Mouse (Mus musculus): ENCODE measurements around the gene Gm10491.
"Not testable (repeated sequence)": the region's sequence is repeated elsewhere in the genome, so short reads cannot be mapped to it uniquely, and the experiment has no call there.

Gene Gm10491

DNA sequence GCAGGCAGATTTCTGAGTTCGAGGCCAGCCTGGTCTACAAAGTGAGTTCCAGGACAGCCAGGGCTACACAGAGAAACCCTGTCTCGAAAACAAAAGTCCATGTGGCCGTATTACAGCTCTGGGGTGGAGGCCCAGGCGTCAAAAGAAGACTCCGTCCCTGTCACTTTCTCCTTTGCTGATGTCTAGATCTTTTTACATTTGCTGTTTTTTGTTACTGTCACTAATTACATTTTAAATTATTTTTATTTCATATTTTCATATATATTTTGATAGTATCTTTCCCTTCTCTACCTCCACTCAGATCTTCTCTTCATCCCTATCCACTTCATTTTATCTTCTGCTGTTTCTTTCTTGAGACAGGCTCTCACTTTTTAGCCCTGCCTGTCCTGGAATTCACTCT, at the start of gene Gm10491:
Gm10491 (minus strand) TSS at position 101 of the 400 bp plus-strand sequence.
- no peak for DNase-seq

DNA sequence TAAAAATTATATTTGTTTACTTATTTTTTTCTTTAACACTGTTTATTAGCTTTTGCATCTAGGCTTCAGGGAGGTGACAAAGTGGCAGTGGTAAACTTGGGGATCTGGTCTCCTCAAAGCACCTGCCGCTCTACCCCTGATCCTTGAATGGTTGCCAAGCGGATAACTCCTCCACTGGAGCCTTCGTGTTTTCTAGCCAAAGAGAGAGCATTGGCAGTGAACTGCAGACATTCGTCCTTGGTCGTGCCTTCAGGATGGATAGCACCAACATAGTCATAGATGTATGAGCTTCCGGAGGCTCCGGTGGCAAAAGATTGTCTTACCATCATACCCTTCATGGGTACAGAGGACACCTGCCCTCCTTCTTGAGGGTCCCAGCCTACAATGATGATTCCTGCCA, 42.5 kb upstream of the Gm10491 start:
- no peak for DNase-seq

DNA sequence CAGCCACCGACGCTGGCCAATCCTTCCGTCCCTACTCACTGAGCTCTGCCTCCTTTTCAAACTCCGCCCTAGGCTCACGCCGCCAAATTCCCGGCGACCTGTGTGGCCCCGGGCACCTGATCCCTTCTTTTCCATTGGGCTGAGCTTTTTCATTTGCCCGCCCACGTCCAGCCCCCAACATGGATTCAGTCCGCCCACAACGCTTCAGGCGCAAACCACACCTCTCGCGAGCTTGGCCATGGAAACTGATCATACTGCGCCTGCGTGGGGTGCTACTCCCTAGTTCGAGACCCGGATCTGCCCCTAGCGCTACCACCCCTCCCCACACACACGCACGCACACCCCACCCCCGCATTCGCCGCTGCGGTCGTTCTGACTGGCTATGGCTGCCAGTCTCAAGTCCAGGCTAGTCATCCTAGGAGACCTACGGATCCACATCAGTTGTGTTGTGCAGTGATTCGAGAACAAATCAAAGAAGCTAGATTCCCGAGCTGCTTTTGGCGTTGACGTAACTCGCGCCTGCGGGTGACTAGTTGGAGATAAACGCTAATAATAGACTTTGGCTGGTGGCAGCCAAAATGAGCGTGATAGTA, 40.4 kb upstream of the Gm10491 start:
- peak; percentile 92 for DNase-seq

DNA sequence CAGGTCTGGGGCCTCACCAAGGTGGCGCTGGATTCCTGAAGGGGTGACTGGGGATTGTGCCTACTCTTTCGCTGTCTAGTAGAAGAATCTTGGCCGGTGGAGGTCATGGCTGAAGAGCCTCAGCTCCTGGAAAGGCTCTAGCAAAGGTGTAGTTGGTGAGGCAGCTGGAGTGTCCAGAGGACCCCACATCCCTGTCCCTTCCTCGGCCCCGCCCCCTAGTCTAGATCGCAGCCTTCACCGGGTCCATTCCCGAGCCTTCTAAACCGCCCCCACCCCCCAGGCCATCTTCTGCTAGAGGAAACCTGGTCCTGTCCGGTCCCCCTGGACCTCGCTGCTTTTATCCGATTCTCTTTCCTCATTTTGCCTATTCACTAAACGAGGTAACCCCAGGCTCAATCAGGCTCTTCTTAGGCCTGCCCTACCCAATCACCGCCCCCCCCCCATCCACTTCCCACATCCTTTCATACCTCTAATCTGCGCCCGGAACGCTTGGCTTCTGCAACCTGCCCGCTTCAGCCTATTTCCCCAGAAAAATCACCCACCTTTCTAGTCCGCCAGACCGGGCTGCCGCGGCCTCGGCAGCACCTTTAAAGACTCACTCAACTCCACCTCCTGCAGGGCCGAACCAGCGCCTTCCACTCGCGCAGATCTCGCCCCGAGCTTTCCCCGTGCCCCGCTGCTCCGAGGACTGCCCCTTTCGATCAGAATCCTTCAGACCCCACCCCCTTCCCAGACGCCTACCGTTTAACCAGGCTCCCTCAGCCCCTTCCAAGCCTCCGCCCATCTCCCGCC, 39.7 kb upstream of the Gm10491 start, which contains the start of gene Hdac6:
Hdac6 (minus strand) TSS at position 782 of the 792 bp plus-strand sequence.
- DNase-seq, result peak; percentile 39 to 52

DNA sequence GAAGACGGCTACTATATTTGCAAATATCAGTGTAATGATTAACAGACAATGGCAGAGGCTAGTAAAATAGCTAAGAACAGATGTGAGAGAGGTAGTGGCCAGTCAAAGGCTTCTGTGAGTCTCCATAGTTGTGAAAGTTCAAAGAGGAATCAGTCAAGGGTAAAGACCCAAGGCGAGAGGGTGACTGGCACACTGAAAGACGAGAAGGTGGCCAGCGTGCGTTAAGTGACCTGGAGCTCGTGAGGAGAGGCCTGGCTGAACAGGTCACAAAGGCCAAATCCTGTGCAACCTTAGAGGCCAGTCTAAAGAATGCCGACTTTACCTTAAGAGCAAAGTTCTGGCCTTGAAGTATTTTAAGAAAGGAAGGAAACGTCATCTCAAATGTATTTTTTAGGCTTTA, 38.0 kb upstream of the Gm10491 start:
- no peak for DNase-seq

DNA sequence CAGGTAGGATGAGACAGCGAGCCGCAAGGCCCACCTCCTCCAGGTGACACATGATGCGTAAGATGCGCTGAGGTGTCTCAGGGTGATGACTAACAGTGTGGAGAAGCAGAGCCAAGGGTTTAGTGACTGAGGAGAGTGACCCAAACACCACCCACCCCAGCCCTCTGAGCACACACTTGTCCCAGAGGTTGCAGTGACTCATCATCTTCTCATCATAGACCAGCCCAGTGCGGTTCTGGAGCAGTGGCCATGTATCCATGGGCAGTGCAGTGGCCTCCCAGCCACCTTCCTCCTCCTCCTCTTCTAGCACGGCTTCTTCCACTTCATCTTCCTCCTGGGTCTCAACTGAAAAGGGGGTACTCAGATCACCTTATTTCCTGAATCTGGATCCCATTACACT, 30.0 kb upstream of the Gm10491 start:
- no peak for DNase-seq

DNA sequence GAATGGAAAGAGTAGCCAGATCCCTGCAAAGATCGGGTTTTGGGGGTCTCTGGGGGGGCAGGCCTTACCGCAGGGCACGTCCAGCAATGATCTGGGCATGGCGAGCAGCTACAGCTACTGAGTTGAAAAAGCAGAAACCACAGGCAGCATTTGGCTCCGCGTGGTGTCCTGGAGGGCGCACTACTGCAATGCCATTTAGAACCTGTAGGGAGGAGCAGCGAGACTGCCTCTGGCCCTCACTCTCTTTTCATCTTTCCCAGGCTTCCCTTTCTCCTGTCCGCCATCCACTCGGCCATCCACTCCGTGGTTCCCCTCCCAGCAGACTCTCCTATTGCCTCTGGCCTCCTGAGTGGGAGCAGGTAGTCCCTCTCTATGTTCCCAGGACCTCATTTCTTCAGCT, 29.2 kb upstream of the Gm10491 start:
- no peak for DNase-seq

DNA sequence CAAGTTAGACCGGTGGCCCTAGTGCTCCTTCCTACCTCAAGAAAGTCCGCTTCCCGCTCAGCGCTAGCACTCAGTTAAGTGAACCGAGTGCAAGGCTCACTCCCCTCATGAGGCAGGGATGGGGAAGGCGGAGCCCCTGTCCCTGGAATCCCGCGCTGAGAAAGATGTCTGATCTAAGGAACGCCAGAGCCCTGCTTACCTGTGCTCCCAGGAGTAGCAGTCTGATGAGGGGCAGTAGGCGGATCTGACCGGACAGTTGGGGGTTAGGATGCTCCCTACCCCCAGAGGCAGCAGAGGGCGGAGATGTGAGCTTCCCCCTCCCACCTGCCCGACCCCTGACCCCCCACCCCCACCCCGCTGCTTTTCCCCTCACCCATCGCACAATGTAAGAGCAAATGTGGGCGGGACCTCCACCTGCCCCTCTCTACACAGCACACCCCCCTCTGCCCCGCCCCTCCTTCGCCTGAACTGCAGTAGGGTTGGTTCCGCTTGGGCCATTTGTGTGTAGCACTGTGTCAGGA, 20.7 kb upstream of the Gm10491 start, which contains the start of gene Eras:
Eras (minus strand) TSS at position 338 of the 521 bp plus-strand sequence.
- no peak for DNase-seq

DNA sequence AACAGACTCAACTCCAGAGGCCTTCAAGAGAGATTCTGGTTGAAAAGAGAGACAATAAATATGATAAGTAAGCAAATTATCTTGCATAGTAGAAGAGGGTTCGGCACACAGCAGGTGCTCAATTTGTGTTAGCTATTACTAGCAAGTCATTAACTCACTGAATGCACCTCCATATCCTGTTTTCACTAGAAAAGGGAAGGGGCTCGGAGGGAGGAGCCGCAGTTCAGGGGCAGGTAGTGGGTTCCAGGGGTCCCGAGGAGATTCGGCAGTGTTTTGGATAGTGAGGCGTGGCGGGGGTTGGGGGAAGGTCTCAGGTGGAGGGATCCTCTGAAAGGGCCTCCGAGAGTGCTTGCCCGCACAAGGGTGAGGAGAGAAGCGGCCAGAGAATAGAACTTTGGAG, 19.5 kb upstream of the Gm10491 start:
- no peak for DNase-seq

DNA sequence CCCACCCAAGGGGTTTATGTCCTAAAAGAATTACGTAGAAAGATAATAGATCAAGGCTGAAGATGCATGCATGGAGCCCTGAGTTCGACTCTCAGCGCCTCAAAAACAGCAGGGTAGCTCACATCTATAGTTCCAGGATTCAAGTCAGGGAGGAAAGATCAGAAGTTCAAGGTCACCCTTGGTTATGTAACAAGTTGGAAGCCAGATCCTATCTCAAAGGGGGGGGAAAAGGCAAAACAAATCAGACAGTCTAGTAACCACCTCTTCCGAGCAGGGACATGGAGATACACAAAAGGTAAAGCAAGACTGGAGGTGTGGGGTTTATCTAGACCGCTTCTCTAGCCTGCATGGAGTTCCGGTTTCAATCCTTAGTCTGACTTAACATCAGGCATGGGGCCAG, 18.6 kb upstream of the Gm10491 start:
- no peak for DNase-seq

DNA sequence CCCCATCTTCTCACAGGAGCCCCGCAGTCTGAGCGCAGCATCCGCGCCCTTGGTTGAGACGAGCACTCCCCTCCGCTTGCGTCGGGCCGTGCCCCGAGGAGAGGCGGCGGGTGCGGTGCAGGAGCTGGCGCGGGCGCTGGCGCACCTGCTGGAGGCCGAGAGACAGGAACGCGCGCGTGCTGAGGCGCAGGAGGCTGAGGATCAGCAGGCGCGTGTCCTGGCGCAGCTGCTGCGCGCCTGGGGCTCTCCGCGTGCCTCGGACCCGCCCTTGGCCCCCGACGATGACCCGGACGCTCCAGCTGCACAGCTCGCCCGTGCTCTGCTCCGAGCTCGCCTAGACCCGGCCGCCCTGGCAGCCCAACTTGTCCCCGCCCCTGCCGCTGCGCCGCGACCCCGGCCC, 14.4 kb upstream of the Gm10491 start:
- peak in 1 of 2 experiments; percentile 33 for DNase-seq

DNA sequence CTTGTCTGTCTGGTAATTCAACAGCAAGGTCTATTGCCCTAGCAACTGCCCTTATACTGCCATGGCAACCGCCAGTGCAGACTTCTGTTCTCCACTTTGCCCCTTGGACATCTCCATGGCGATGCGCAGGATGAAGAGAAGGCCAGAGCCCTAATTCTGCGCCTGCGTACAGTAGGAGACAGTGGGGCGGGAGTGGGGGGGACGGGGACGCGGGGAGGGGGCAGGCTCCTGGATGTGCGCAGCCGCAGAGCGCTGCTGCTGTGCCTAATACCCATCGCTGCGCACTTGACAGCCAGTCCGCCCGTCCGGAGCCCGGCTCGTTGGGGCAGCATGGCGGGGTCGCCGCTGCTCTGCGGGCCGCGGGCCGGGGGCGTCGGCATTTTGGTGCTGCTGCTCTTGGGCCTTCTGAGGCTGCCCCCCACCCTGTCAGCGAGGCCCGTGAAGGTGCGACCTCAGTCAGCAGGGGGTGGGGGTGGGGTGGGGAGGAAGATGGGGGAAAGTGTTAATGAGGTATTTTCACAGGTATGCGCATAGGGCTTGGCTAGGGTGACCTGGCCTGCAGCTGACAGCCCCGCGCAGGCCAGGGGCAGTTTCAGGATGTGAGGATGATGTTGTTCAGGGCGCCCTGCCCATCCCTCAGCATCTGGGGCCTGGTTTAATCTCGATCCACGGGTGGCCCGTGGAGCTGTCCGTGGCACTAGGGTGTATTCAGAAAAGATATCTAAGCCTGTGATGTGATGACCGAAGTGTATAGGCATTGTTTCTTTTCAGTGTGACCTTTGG, 12.2 kb upstream of the Gm10491 start, which contains the start of gene Pcsk1n:
Pcsk1n (plus strand) TSS at position 222 of the 783 bp plus-strand sequence.
- peak; percentile 72 to 75 for DNase-seq

DNA sequence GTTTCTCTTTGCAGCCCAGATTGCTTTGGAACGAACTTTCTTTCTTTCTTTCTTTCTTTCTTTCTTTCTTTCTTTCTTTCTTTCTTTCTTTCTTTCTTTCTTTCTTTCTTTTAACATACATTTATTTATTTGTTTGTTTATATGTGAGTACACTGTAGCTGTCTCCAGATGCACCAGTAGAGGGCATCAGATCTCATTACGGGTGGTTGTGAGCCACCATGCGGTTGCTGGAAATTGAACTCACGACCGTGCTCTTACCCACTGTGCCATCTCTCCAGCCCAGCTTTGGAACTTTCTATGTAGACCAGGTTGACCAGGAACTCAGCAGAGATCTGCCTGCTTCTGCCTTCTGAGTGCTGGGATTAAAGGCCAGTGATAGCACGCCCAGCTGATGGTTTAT, 10.3 kb upstream of the Gm10491 start:
- DNase-seq, result not testable (repeated sequence)

DNA sequence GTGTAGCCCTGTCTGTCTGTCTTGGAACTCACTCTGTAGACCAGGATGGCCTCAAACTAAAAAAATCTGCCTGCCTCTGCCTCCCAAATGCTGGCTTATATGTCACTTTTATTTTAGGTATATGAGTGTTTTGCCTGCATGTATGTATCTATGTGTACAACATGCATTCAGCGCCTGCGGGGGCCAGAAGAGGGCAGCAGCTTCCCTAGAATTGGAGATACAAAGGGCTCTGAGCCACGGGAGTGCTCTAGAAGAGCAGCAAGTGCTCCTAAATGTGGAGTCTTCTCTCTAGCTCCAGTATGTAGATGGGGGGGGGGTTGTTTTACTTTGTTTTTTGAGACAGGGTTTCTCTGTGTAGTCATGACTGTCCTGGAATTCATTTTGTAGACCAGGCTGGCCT, 8.0 kb upstream of the Gm10491 start:
- DNase-seq, result peak in 1 of 2 experiments; percentile 64

DNA sequence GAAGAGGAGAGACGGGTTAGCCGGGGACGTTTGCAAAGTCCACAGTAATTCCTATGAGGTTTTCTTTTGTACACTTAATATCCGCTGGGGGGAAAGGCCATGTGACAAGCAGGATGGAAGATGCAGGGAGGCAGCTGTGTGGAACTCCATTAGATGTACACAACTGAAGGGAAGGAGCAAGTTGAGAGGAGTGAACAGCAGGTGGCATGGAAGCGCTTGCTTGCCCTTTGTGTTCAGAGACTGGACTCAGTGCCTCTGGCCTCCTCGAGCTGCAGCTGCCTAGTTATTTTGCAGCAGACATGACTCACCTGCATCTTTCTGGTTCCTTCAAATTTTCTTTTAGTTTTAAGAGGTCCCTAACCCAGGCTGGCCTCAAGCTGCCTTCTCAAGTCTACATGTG, 2.8 kb upstream of the Gm10491 start:
- no peak for DNase-seq

DNA sequence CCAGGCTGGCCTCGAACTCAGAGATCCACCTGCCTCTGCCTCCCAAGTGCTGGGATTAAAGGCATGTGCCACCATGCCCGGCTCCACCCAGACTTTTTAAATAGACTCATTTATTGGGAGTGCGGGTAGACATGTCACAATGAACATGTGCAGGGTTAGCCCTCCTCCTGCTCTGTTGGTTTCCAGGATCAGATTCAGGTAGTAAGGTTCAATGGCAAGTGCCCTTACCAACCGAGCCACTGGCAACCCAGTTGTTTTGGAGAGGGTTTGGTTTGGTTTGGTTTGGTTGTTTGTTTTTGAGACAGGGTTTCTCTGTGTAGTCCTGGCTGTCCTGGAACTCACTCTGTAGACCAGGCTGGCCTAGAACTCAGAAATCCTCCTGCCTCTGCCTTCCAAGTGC, 1.6 kb upstream of the Gm10491 start, which contains the start of gene Gm10490:
Gm10490 (plus strand) TSS at position 301 of the 400 bp plus-strand sequence.
- not testable (repeated sequence) for DNase-seq

DNA sequence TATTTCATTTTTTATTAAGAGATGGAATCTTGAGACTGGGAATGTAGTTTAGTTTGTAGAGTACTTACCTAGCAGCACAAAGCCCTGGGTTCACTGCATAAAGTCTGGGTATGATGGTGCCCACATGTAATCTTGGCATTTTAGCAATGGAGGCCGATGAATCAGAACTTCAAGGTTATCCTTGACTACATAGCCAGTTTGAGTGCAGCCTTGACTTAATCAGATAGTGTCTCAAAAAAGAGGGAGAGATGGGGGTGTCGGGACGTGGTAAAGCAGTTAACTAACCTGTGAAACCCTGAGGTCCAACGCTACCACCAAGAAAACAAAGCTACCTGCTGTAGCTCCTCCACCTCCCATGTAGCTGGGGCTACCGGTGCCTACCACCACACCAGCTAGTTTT, 3.2 kb downstream of the Gm10491 start:
- DNase-seq, result no peak

DNA sequence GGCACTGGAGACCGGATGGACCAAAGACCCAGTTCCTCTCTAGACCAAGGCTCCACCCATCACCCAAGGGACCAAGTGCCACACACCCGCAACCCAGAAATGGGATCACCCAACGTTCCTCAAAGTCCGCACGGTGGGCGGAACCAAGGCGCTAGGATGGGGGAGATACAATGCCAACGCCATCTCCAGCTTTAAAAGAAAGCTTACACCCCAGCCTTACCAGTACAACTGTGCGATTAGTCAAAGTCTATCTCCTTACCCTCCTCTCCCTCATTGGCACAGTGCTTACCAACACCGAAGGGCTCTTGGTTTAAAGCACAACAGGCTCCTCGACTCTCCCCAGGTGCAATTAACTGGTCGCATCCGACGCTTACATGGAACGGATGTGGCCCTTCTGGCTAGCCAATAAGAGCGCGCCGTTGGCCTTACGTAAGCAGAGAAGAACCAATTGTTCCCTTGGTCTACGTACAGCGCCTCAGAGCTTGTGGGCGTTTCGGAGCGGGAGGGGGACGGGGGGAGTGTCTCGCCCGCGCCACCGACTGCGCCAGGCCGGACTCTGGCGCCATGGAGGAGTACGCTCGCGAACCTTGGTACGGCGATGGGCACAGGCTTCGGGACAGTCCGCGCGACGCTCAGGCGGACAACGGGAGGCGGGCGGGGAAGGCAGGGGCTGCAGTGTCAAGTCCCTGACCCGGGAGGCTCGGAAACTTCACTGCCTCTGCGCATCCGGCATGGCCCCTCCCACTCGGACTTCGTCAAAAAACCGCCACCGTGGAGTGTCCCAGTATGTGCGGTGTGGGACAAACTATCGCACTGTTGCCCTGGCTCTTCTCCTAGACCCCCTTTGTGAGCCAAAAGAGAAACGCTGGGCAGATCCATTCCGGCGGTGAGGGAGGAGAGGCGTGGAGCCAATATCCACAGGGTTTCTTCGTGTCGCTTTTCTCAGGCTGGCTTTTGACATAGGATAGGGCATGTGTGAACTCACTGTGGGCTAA, 8.5 kb downstream of the Gm10491 start, which contains the start of the genes Pqbp1 and Timm17b:
Pqbp1 (minus strand) TSS at position 390 of the 995 bp plus-strand sequence.
Timm17b (plus strand) TSS at position 478 of the 995 bp plus-strand sequence.
- peak; percentile 87 to 90 for DNase-seq

DNA sequence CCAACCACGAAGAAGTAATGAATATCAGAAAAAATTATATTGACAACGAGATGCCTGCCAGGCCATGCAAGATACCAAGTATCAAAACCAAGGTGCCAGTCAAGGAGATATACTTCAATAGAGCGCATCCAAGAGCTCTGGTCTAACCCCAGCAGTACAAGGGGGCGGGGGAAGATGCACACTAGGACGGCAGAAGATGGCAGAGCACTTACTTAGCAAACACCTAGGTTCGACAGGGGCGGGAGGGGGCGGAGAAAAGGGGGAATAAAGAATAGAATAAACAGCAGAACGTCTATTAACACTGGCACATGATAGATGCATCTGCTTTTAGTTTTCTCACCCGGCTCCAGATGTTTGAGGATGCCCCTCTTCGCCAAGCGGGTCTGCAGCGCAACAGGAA, 9.4 kb downstream of the Gm10491 start:
- no peak for DNase-seq

DNA sequence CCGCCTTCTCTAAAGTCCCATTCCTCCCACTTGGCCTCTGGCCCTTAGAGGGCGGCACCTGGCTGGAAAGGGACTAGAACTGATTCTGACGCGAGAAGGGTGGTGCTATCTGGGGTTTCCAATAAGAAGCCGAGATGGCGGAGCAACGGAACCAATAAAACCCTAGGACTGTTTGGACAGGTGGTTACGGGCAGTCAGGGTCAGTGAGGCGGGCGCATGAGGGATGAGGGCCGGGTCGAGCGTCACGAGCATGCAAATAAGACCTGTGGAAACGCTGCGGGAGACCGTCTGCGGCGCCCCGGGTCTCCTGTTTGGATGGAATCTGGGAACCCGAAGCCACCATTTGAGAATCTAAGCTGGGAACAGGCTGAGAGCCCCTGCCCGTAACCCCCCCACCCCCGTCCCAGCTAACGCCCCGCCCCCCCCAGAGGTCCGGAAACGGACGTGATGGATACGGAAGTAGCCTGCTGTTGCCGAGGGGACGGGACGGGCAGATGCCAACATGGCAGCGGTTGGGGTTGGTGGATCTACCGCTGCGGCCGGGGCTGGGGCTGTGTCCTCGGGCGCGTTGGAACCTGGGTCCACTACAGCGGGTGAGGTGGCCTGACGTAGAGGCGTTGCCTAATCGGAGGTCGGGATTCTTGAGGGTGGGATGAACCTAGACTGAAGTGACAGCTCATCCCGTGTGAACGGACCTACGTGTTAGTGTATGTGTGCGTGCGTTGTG, 23.6 kb downstream of the Gm10491 start, which contains the start of gene Slc35a2:
Slc35a2 (plus strand) TSS at position 188 of the 727 bp plus-strand sequence.
- peak; percentile 86 to 87 for DNase-seq

DNA sequence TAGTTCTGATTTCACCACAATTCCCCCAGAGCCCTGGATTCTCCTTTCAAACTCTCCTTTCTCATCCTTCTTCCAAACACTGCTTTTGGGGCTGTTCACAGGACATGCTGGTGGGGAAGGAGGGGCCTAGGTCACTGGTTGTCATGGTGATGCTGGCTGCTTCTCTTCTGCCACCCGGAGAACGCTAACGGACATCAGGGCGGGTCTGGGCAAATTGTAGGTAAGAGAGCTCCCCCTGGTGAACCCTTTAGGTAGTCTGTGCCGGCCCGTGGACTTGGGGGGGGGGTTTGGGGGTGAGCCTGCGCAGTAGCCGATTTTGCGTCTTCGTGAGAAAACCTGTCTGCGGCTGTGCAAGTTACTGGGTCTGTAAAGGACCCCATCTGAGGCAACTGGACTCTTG, 27.8 kb downstream of the Gm10491 start:
- peak; percentile 78 to 82 for DNase-seq
